Mouse (Mus musculus) gastrocnemius, postnatal 14 days (tissue): ENCODE measurements at regions not wholly inside any gene's neighbourhood (a gene's known extent, or its start where the extent isn't known, plus 50 kb on each side); places are given as distances from the start of the nearest gene placed in this dataset.

Experiments
- DNase-seq: peaks from one replicate; pipeline ENCODE4 v3.0.0; 2021; ENCODE audit warnings: mixed read lengths
- intact Hi-C: fragments of 180-260 bp; cut with DNase I; formaldehyde crosslinking; loops from one replicate; pipeline ENCODE4 v1.15.1; 2025; ENCODE audit warnings: low total_unique reads

- no peak for DNase-seq
- intact Hi-C loops: no loop called here
These were observed 58.2 kb upstream of the Ppp3ca start for GRCm38 (mm10) chr3:136611682-136612081.

- DNase-seq: no peak
These were observed 59.4 kb upstream of the Ppp3ca start for GRCm38 (mm10) chr3:136610556-136610924.

GRCm38 (mm10) chr3:136609855-136610555, 59.9 kb upstream of the Ppp3ca start:
- intact Hi-C loops: no loop called here

More at GRCm38 (mm10) chr3:136610556-136610924, 59.4 kb upstream of the Ppp3ca start:
- intact Hi-C loops: no loop called here

GRCm38 (mm10) chr3:136601706-136602105, 68.2 kb upstream of the Ppp3ca start:
- intact Hi-C loops: no loop called here
- DNase-seq: no peak

More at GRCm38 (mm10) chr3:136609855-136610555, 59.9 kb upstream of the Ppp3ca start:
- DNase-seq: peak; percentile 43

GRCm38 (mm10) chr3:136583937-136584336, 86.0 kb upstream of the Ppp3ca start:
- intact Hi-C loops: no loop called here
- DNase-seq: no peak

- intact Hi-C loops: no loop called here
- DNase-seq: no peak
These were observed 91.9 kb upstream of the Ppp3ca start for GRCm38 (mm10) chr3:136578016-136578415.

DNA sequence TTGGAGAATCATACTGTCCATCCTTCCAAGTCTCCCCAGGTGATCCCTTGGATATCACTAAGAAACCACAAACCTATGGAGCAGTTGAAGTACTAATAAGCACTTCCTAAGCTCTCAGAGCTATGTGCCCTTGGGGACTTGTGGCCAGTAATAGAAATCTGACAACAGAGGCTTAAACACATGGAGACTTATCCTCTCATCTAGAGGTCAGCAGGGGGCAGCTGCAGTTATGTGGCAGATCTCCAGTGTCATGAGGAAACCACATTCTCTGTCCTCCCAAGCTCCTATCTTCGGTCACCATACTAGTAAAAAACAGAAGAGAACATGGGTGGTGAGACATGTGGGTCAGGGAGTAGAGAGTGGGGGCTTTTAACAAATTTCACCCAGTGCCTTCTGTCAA, 99.4 kb upstream of the Ppp3ca start:
- DNase-seq: no peak
- intact Hi-C loops: no loop called here

DNA sequence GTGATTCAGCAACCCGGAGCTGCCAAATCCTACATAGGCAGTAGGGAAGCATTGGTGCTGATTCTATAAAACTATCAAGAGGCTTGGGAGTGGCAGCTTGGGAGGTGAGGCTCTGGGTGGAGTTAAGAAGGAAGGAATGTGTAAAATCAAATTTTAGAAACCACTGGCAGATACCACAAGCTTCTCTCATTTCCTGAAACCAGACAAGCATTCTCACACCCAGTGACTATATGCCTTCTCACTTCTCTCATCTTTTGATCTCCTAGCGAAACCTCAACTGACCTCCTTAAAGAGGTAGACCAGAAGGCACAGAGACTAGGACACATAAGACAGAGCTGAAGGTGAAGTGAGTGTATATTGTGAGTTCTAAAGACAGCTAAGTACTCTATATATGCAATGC, 113.4 kb upstream of the Ppp3ca start:
- DNase-seq: no peak
- intact Hi-C loops: no loop called here

DNA sequence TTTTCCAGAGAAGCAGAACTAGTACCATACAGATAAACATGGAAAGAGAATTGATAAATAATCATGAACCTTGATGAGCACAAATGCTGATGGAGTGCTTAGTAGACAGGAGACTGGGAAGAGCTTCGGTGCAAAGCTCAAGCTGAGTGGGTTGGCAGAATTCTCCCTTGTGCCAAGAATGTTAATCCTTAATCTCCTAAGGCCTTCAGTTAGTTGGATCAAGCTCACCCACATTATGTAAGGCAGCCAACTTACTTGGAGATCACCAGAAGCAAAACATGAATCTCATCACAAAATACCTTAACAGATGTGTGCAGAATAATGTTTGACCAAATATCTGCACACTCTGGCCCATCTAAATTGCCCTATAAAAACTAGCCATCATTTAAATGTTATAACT, 120.5 kb upstream of the Ppp3ca start:
- intact Hi-C loops: no loop called here
- no peak for DNase-seq

GRCm38 (mm10) chr3:136531604-136532003, 138.3 kb upstream of the Ppp3ca start:
- intact Hi-C loops: no loop called here
- DNase-seq: no peak

GRCm38 (mm10) chr3:136508575-136508974, 161.3 kb upstream of the Ppp3ca start:
- intact Hi-C loops: no loop called here
- no peak for DNase-seq

DNA sequence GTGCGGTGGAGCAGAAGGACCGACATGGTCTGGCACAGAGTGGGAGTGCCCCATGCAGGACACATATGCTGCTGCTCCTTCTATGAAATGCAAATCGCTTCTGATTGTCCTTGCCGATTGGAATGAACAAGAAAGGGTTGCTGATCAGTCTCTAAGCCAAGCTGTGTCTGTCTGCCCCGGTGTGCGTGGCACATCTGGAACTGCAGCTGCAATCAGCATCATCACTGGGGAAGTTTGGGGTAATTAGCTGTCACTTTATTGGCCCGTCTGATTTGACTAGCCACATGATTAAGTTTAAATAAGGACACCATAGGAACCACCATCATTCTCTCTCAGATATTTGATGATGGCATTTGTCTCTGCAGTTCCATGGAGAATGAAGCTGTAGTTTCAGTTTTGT, 162.9 kb upstream of the Ppp3ca start:
- intact Hi-C loops: no loop called here
- no peak for DNase-seq

DNA sequence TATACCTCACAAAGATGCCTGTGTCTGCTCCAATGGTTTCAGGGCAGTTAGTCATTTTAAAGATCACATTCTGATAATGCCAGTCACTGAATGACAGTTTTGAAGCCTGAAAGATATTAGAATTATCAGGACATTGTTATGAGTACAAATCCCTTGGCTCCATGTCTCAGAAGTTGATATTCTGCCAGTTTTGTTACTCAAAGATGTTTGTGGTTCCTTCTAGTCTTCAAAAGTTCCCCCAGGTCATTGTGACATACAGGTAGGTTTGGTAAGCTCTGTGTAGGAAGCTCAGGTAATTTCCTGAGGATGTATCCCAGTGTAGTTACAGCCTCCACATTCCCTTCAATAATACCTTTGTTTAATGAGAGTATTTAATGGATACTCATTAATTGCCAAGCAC, 169.0 kb upstream of the Bank1 start:
- intact Hi-C loops: no loop called here
- no peak for DNase-seq

DNA sequence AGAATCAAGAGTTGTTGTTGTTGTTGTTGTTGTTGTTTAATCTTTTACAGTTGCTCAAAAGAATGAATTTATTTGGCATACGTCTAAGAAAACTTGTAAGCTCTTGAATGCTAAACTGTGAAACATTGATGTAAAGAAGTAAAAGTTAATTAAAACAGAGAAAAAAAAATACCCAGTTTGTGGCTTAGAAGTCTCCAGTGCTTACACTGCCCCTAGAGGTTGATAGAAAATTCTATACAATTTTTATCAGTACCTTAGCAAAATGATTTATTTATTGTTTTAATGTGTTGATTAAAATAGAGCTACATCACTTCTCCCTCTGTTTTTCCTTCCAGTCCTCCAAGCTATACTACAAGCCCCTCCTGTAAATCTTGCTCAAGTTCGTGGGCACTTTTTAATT, 165.8 kb upstream of the Bank1 start:
- intact Hi-C loops: no loop called here
- no peak for DNase-seq

DNA sequence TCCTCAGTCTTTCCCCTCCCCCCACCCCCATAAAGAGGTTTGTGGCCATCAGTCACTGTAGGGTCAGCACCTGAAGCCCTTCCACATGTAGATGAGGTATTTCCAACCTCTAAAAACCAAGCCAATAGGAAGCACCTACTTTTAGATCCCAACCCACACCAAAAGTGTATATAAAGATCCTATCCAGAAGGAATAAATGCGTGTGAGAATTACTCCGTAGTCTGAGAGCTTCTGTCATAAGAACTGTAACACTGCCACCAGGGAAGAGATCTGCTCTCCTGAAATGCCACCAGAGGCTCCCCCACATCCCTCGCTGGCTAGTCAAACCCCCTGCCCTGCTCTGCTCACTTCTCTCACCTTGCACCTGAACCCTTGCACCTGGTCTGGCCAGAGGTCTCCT, 145.8 kb upstream of the Bank1 start:
- DNase-seq: no peak
- intact Hi-C loops: no loop called here

DNA sequence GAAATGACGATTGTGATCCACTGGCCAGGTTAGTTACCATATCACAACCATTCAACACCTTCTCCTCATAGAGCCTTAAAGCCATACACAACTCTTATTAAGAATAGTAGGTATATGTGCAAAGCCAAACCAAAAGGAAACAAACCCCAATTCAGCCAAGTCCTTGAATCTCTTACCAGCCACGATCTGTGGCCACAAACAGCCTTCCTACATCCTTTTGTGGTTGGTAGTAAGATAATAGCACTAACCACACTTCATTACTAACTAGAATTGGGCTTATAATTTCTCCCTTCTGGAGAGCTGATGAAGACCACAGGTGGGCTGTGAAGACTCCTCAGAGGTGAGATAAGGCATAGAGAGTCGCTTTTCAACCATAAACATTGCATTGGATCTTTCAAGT, 136.9 kb upstream of the Bank1 start:
- intact Hi-C loops: no loop called here

DNA sequence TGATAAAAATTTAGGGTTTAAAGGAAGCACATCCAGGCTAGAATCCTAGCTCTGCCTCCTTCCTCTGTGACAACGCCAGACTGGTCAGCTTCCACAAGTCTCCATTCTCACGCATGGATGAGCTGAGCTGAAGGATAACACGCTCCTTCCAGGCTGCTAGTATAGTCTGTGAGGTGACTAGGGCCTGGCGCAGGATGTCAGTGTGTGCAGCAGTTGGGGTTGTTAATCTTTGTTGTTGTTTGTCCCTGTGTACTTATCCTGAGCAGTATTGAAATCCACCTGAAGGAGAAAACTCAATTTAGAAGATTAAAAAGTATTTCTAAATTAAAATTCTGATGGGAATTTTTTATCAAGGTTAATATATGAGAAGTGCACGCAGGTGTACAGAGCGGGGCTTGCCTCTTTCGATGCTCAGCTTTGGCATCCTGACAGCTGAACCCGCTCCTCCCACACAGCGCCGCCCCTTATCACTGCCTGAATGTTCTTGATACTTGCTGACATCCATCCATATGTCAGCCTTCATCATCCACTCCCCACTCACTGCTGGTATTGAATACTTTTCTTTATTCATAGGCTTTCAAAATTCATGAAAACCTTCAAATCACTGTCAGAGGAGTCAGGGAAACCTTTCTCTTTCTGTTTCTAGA, 130.7 kb upstream of the Bank1 start:
- intact Hi-C loops: no loop called here
- no peak for DNase-seq

More for the DNA sequence above, 136.9 kb upstream of the Bank1 start:
- no peak for DNase-seq

GRCm38 (mm10) chr3:136455651-136456470, 130.0 kb upstream of the Bank1 start:
- no peak for DNase-seq
- intact Hi-C loops: no loop called here

- intact Hi-C loops: no loop called here
- DNase-seq: no peak
These were observed 129.1 kb upstream of the Bank1 start for GRCm38 (mm10) chr3:136454967-136455366.

DNA sequence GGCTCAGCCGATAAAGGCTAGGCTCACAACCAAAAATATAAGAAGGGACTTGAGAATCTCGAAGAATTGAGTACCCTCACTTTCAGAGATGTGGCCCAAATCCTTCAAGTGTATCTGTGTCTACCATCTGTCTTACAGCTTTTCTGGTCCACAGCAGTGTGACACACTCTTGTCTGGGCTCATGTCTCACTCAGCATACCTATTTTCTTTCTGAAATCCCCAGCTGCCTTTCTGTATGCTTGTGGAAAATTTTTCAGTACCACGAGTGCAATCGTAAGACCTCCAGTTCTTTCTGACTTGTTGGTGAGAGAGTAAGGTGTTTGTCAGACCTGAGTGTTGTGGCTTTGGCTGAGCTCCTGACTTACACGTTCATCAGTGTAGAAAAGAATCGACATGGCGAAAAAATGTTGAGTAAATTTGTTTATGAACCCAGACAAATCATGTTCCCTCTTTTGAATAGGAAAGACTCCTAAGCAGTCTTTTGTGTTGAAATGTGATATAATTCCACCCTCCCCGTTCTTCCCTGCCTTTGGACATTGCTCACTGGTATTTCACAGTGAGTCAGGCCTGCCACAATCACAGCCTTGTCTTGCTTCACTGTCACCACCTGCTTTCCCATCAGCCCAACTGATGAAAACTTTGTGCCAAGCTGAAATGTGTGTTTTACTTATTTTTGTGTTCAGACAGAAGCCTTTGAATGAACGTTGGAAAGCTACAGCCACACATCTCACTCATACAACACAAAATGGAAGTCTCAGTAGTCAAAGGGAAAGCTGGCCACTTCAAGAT, 125.3 kb upstream of the Bank1 start:
- intact Hi-C loops: no loop called here

More for the DNA sequence above, 125.3 kb upstream of the Bank1 start:
- DNase-seq: no peak
